Mouse (Mus musculus) hindbrain, embryonic 11.5 days (tissue): ENCODE measurements at regions not wholly inside any gene's neighbourhood (a gene's known extent, or its start where the extent isn't known, plus 50 kb on each side); places are given as distances from the start of the nearest gene placed in this dataset.
"Not testable (repeated sequence)": the region's sequence is repeated elsewhere in the genome, so short reads cannot be mapped to it uniquely, and the experiment has no call there.

Source experiments
- ATAC-seq: fragments of 200-750 bp; cut with Nextera tagmentation; 2 replicates; pipeline ENCODE4 v1.8.0; 2017; ENCODE audit warnings: mild to moderate bottlenecking, moderate TSS enrichment, moderate library complexity; ENCODE audit not compliant: low FRiP score
- DNase-seq: peaks from one replicate; pipeline ENCODE4 v3.0.0-alpha.2; 2015; ENCODE audit warnings: low spot score
- H3K27ac ChIP-seq: fragments of 300-500 bp; sonication (generic); 2 replicates; pipeline ENCODE4 v1.5.1; 2014; ENCODE audit warnings: mild to moderate bottlenecking, low read depth, low read length
- H3K27me3 ChIP-seq: fragments of 300-500 bp; sonication (generic); 2 replicates; pipeline ENCODE4 v1.6.1; 2014; ENCODE audit warnings: mild to moderate bottlenecking, low read length, moderate library complexity, mixed read lengths; ENCODE audit not compliant: control insufficient read depth, insufficient read depth
- H3K36me3 ChIP-seq: fragments of 300-500 bp; sonication (generic); 2 replicates; pipeline ENCODE4 v1.6.1; 2014; ENCODE audit warnings: mild to moderate bottlenecking, low read length, moderate library complexity, mixed read lengths; ENCODE audit not compliant: control insufficient read depth, insufficient read depth
- H3K4me1 ChIP-seq: fragments of 300-500 bp; sonication (generic); replicated peaks from 2 replicates; pipeline ENCODE4 v1.6.1; 2014; ENCODE audit warnings: low read length, mixed read lengths; ENCODE audit not compliant: control insufficient read depth, insufficient read depth
- H3K4me2 ChIP-seq: fragments of 300-500 bp; sonication (generic); replicated peaks from 2 replicates; pipeline ENCODE4 v1.6.1; 2014; ENCODE audit warnings: mild to moderate bottlenecking, low read depth, low read length
- H3K4me3 ChIP-seq: fragments of 300-500 bp; sonication (generic); 2 replicates; pipeline ENCODE4 v1.5.1; 2014; ENCODE audit warnings: low read depth, low read length
- H3K9ac ChIP-seq: fragments of 300-500 bp; sonication (generic); 2 replicates; pipeline ENCODE4 v1.6.1; 2014; ENCODE audit warnings: low read depth, low read length
- H3K9me3 ChIP-seq: fragments of 300-500 bp; sonication (generic); 2 replicates; pipeline ENCODE4 v1.6.1; 2016; ENCODE audit warnings: low read length; ENCODE audit not compliant: control insufficient read depth
- WGBS: fragments of 180-500 bp; shearing (Covaris S2); extraction: QIAGEN DNeasy Blood & Tissue Kit; methylation state at CpG from one replicate; pipeline ENCODE4 v1.1.7; 2014; 5-methylcytosine and 5-hydroxymethylcytosine counted together

DNA sequence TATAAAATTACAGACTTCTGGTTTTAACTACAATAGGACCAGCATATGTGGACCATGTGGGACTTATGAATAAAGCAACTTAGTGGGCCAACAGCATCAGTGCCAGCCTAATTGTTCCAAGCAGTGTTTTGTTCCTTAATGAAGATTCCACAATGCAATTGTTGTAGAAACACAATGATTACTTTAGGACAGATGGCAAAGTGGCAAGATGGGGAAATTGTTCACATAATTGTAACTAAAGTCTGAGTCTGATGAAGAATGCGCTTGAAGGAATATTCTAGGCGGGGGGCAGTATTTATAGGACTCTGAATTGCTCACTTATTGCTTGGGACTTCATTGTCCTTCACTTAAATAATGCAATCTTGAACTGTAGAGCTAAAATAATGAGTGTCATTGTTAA, 253.4 kb upstream of the Kcnj3 start:
- H3K4me3 ChIP-seq, result no peak overlapping the region
- H3K9me3 ChIP-seq, result no peaks in the 10 kb centered on the region
- DNase-seq, result no peak
- no peaks in the 10 kb centered on the region for H3K4me1 ChIP-seq
- WGBS, result 85% methylated on average over 2 of the region's 2 CpGs
- no peaks in the 10 kb centered on the region for H3K27me3 ChIP-seq
- no peaks in the 10 kb centered on the region for H3K36me3 ChIP-seq
- H3K9ac ChIP-seq, result no peak overlapping the region
- H3K4me2 ChIP-seq, result no peak overlapping the region
- no peak overlapping the region for H3K27ac ChIP-seq
- no peak for ATAC-seq

DNA sequence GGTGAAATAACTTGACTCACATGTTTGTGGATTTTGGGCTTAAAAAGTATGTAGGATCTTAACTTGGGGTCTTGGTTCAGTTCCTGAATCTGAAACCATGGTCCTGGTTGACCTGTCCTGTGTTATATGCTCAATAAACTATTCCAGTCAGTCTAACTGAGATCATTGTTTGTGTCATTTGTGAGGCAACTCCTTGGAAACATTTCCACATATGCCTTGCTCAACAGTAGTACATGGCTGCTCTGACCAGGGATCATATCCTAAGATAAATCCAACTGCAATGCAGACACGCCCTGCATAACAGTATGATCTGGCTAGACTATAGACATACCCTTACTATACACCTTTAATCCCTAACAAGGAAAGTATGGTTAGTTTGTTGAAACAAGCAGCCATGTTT, 228.9 kb upstream of the Kcnj3 start:
- H3K36me3 ChIP-seq, result no peaks in the 10 kb centered on the region
- ATAC-seq, result no peak
- H3K9me3 ChIP-seq, result no peaks in the 10 kb centered on the region
- no peak overlapping the region for H3K27ac ChIP-seq
- DNase-seq, result no peak
- no peak overlapping the region for H3K4me3 ChIP-seq
- no peak overlapping the region for H3K9ac ChIP-seq
- WGBS, result 90% methylated on average over 1 of the region's 1 CpGs
- no peaks in the 10 kb centered on the region for H3K4me1 ChIP-seq
- no peaks in the 10 kb centered on the region for H3K27me3 ChIP-seq
- H3K4me2 ChIP-seq, result no peak overlapping the region

DNA sequence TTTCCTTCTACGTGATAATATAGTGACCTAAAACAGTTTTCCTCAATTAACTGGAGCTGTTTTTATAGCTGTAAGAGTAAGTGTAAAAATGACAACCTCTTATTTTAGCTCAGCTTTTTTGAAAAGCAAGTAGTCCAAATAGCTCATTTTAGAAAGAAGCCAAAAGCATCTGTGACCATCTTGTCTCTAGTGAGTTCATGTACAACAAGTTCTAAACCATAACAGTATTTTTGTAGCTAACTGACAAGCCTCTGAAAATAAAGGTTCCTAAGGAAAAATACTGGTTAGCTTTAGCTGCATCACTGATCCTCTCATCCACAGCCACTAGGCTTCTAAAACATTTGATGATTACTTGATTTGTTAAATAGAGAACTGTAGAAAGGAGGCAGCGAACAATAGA, 227.2 kb upstream of the Kcnj3 start:
- Histone ChIP-seq H3K4me3 (no peak overlapping the region), H3K4me1 (no peaks in the 10 kb centered on the region), H3K4me2 (no peak overlapping the region), H3K9ac (no peak overlapping the region), H3K27ac (no peak overlapping the region), H3K36me3 (no peaks in the 10 kb centered on the region), H3K27me3 (no peaks in the 10 kb centered on the region), H3K9me3 (no peaks in the 10 kb centered on the region)
- 91% methylated on average over 2 of the region's 2 CpGs for WGBS
- ATAC-seq, result no peak
- DNase-seq, result no peak

- Histone ChIP-seq H3K36me3 (no peaks in the 10 kb centered on the region), H3K27ac (no peak overlapping the region), H3K4me3 (no peak overlapping the region), H3K4me1 (no peaks in the 10 kb centered on the region), H3K4me2 (no peak overlapping the region), H3K27me3 (no peaks in the 10 kb centered on the region), H3K9ac (no peak overlapping the region), H3K9me3 (no peaks in the 10 kb centered on the region)
- DNase-seq (no peak), ATAC-seq (no peak)
- WGBS, result 63% methylated on average over 3 of the region's 3 CpGs
Measured at GRCm38 (mm10) chr2:55209848-55210390, 225.9 kb upstream of the Kcnj3 start.

GRCm38 (mm10) chr2:55211281-55211680, 224.5 kb upstream of the Kcnj3 start:
- 83% methylated on average over 2 of the region's 2 CpGs for WGBS

GRCm38 (mm10) chr2:55222046-55222445, 213.7 kb upstream of the Kcnj3 start:
- Histone ChIP-seq H3K27me3 (no peaks in the 10 kb centered on the region), H3K4me1 (no peaks in the 10 kb centered on the region), H3K4me3 (no peak overlapping the region), H3K36me3 (no peaks in the 10 kb centered on the region), H3K9ac (no peak overlapping the region), H3K9me3 (no peaks in the 10 kb centered on the region), H3K27ac (no peak overlapping the region), H3K4me2 (no peak overlapping the region)
- 76% methylated on average over 2 of the region's 2 CpGs for WGBS
- no peak for DNase-seq
- ATAC-seq, result no peak

More at GRCm38 (mm10) chr2:55211281-55211680, 224.5 kb upstream of the Kcnj3 start:
- Histone ChIP-seq H3K36me3 (no peaks in the 10 kb centered on the region), H3K4me1 (no peaks in the 10 kb centered on the region), H3K27me3 (no peaks in the 10 kb centered on the region), H3K9ac (no peak overlapping the region), H3K27ac (no peak overlapping the region), H3K4me3 (no peak overlapping the region), H3K4me2 (no peak overlapping the region), H3K9me3 (no peaks in the 10 kb centered on the region)
- DNase-seq (no peak), ATAC-seq (no peak)

DNA sequence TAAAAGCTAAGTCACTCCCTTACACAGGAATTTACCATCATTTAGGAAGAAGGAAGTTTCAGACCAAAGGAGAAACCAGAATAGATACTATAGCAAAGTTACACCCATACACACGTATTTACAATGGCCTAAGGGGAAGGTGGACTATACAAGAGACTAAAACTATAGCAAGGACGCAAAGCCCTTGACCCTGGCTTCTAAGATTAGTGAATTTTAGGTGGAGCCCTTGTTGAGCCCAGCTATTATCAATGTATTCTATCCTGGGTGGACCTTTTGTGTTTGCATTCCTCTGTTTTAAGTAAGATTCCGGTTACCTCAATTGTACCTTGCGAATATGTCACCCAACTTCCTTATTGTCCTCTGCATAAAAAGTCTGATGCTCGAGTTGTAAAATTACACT, 213.0 kb upstream of the Kcnj3 start:
- H3K4me2 ChIP-seq, H3K4me1 ChIP-seq, H3K27ac ChIP-seq, H3K36me3 ChIP-seq, H3K9me3 ChIP-seq, ATAC-seq, H3K27me3 ChIP-seq, DNase-seq, H3K9ac ChIP-seq, H3K4me3 ChIP-seq: not testable (repeated sequence)
- WGBS, result 90% methylated on average over 5 of the region's 5 CpGs

GRCm38 (mm10) chr2:55228131-55228797, 207.5 kb upstream of the Kcnj3 start:
- Histone ChIP-seq H3K27ac (no peak overlapping the region), H3K4me1 (no peaks in the 10 kb centered on the region), H3K4me3 (no peak overlapping the region), H3K9ac (no peak overlapping the region), H3K36me3 (no peaks in the 10 kb centered on the region), H3K9me3 (no peaks in the 10 kb centered on the region), H3K27me3 (no peaks in the 10 kb centered on the region), H3K4me2 (no peak overlapping the region)
- DNase-seq (no peak), ATAC-seq (no peak)
- 70% methylated on average over 7 of the region's 7 CpGs for WGBS

- no peak overlapping the region for H3K4me2 ChIP-seq
- 95% methylated on average over 2 of the region's 2 CpGs for WGBS
- no peaks in the 10 kb centered on the region for H3K4me1 ChIP-seq
- ATAC-seq (no peak), DNase-seq (no peak)
- no peak overlapping the region for H3K9ac ChIP-seq
- no peak overlapping the region for H3K4me3 ChIP-seq
- H3K27me3 ChIP-seq, result no peaks in the 10 kb centered on the region
- H3K36me3 ChIP-seq, result no peaks in the 10 kb centered on the region
- H3K27ac ChIP-seq, result no peak overlapping the region
- no peaks in the 10 kb centered on the region for H3K9me3 ChIP-seq
Measured at GRCm38 (mm10) chr2:55231841-55232240, 203.9 kb upstream of the Kcnj3 start.
